Mouse (Mus musculus) layer of hippocampus, adult 2 months (tissue): Measurements from ENCODE around the gene Dusp7. TPM values are rescaled to one million over a fixed set of nuclear protein-coding genes. Genes with fewer than 3 reads are reported as not detected.

Experiments
- DNase-seq, 2 experiments: peaks; one replicate each; pipeline ENCODE4 v3.0.0; 2022; ENCODE audit warnings: low spot score in 2 of 2
- H3K27ac ChIP-seq: fragments of 200-600 bp; 2 replicates; pipeline ENCODE4 v1.8.1; 2022
- H3K4me3 ChIP-seq: fragments of 200-600 bp; 2 replicates; pipeline ENCODE4 v1.8.1; 2022; ENCODE audit warnings: mild to moderate bottlenecking
- CTCF ChIP-seq: fragments of 200-600 bp; conservative IDR thresholded peaks from 2 replicates; pipeline ENCODE4 v1.8.1; 2022; ENCODE audit warnings: antibody characterized with exemption, mild to moderate bottlenecking, moderate library complexity
- total RNA-seq, 2 experiments: library from RNA; stranded (reverse); gene quantifications; 2 replicates each; pipeline ENCODE4 v1.2.3; 2021

Gene Dusp7
- total RNA-seq, 2 experiments from 2014 or later, result 81.7 to 93.2 TPM

DNA sequence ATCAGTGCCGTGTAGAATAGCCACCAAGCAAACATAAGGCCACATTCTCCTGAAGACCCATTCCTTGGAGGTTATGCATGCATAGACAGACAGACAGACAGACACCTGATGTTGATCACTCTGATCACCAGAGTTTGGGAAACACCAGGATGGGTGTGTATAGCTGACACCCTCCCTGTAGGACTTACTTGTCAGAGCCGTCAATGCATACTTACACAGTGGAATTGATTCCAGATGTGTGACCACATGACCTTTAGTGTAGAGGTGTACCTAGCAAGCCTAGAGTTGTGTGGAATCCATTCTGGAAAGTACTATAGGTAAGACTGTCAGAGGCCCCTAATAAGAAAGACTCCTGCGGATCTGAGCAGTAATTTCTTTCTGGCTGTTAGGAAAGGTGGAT, 11.3 kb upstream of the Dusp7 start:
- no peak overlapping the region for H3K27ac ChIP-seq

DNA sequence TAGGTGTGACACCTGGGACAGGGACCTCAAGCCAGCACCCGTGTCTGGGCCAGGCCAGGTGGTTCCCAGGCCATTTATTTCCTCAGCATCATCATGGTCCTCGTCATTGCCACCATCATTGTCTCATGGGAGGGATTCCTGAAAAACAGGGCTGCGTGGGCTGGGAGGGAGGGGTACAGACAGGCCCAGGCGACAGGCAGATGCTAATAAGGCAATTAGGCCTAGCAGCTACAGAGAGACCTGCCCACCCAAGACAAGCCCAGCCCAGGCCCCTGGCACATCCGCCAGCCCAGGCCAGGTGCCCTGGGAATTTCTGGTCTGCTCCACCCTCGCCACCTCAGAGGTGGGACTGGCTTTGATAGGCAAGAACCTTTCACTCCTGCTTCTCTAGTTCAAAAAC, 9.1 kb upstream of the Dusp7 start:
- no peak for TF ChIP-seq CTCF
- no peak for DNase-seq
- Histone ChIP-seq H3K4me3 (no peak overlapping the region), H3K27ac (no peak overlapping the region)

More for the DNA sequence above, 11.3 kb upstream of the Dusp7 start:
- H3K4me3 ChIP-seq, result no peak overlapping the region
- DNase-seq, result no peak
- TF ChIP-seq CTCF, result no peak

DNA sequence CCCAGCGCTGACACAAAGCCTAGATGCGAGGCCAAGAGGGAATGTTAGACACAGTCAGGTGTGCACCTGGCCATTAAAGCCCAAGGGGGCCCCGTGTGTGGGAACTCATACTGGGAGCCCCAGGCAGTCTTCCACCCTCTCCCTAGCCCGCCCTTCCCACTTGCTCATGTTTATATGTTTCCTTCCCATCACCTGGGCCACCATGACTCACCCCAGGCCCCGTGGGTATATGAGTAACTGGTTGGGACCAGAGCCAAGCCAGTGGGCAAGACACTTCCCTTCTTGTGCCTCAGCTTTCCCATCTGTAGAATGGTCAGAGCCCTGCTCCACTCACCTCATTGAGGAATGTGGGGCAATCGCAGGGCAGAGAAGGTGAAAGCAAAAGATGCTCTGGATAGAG, 7.3 kb upstream of the Dusp7 start:
- H3K4me3 ChIP-seq, result no peak overlapping the region
- no peak for TF ChIP-seq CTCF
- DNase-seq, result no peak
- H3K27ac ChIP-seq, result no peak overlapping the region

DNA sequence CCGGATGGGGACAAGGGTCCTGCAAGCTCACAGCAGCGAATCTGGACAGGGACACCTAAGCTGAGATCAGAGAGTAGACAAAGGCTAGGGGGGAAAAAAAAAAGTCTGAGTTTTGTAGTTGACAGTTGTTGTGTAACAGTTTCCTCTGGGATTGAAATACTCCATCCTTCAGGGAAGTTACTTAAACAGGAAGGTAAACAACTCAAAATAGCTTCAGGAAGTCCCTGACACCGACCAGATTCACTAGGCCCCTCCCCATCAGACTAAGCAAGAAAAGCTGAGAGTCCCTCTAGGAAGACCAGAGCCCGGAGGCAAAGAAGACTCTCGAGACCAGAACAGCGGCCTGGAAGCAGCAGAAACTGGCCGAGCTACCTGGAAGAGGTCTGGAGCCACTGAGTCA, 3.1 kb upstream of the Dusp7 start:
- no peak for DNase-seq
- TF ChIP-seq CTCF, result no peak

DNA sequence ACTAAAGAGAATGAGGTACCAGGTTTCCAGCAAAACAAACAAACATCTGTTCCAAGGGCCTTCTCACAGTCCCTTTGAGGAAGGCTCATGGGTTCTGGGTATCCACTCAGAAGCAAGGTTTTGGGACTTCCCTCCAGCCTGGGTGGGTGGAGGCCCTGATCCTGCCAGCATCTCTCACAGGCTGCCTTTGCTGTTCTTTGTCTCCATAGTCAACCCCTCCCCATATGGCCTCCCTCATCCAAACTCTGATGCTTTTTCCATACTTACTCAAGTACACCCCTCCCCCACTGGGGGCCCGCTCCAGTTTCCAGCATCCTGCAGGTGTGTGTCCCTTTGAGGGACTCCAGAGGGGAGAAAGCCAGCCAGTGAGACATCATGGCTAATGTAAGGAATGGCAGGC, 2.2 kb upstream of the Dusp7 start:
- Histone ChIP-seq H3K4me3 (no peak overlapping the region), H3K27ac (no peak overlapping the region)
- no peak for DNase-seq
- no peak for TF ChIP-seq CTCF

More for the DNA sequence above, 3.1 kb upstream of the Dusp7 start:
- H3K27ac ChIP-seq, result no peak overlapping the region
- no peak overlapping the region for H3K4me3 ChIP-seq

DNA sequence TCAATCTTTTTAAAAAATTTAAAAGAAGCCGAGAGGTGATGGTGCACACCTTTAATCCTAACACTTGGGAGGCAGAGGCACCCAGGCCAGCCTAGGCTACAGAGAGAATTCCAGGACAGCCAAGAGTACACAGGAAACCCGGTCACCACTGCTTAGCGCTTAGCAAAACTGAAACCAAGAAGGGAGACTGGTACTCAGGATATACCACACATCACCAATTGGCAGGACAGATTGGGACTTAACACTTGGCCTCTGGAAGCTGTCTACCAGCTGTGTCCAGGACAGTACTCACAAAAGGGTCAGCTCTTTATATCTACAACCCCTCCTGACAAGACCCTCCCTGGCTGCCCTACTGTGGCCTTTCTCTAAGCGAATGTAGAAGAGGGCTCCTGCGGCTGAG, 1.4 kb upstream of the Dusp7 start:
- DNase-seq, result no peak
- peak overlapping the region; percentile 67 for H3K27ac ChIP-seq
- TF ChIP-seq CTCF, result no peak

DNA sequence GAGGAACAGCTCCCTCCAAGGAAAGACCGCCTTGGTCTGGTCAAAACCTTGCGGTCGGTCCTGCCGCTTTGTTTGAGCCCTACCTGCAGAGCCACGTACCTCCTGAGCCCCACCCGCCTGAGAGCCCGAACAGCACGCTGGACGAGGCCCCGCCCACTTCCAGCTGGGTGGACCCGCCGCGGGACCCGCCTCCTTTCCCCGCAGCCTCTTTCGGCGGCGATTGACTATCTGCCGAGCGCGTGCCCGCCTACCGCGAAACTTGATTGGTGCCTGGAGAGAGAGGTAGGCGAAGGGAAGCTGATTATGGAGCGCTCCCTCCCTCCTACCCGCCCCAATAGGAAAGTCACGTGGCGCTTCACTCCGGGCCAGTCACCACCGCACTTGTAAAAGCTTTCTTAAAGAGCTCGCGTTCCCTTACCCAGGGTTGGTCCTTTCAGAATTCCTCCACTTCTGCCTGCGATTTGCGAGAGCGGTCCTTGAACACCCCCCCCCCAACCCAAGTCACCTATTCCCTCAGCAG, 780 bp upstream of the Dusp7 start:
- no peak for TF ChIP-seq CTCF
- H3K4me3 ChIP-seq, result peak overlapping the region; percentile 87
- peak overlapping the region; percentile 95 for H3K27ac ChIP-seq
- DNase-seq, result peak; percentile 97 to 99

More for the DNA sequence above, 1.4 kb upstream of the Dusp7 start:
- peak overlapping the region; percentile 87 for H3K4me3 ChIP-seq

DNA sequence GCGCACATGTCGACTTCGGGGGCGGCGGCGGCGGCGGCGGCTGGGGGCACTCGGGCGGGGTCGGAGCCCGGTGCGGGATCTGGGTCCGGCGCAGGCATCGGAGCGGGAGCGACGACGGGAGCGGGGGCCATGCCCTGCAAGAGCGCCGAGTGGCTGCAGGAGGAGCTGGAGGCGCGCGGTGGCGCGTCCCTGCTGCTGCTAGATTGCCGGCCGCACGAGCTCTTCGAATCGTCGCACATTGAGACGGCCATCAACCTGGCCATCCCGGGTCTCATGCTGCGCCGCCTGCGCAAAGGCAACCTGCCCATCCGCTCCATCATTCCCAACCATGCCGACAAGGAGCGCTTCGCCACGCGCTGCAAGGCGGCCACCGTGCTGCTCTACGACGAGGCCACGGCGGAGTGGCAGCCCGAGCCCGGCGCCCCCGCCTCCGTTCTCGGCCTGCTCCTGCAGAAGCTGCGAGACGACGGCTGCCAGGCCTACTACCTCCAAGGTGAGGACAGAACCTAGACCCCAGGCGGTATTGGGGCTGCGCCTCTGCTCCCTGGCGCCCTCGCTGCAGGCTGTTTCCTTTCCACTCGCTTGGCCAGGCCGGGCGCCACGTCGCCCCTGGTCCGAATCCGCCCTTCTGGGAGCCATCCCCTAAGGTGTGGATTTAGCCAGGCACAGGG, 534 bp downstream of the Dusp7 start:
- peak in 1 of 2 experiments; percentile 42 for DNase-seq
- TF ChIP-seq CTCF, result peak; percentile 63

DNA sequence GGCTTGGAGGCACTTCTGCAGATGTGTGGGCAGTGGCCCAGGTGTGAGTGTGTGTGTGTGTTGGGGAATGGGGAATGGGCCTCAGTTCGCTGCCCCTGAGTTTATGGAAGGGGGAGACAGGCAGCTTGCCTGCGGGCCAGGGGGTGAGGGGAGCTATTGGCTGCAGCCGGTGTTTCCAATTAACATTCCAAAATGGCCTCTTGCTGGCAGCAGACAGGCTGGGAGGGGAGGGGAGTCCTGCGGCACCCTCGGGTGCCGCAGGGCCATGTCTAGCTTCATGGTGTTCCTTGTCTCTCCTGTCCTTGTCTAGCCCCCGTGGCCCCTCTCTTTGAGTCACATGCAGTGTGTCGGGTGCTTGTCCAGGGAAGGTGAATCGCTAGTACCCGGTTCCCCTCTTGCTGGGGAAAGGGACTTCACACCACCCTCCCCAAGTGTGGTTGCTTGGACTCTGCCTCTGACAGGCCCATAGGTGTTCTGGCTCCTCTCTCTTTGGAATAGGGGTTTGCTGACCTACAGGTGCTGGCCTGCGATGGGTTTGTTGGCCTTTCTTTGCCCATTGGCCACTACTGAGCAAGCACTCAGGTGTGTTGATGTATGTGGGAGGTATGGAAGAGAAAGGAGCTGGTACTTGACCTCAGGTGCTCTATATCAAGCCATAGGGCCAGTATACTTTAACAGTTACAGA, 1.5 kb downstream of the Dusp7 start:
- no peak for DNase-seq
- Histone ChIP-seq H3K27ac (peak overlapping the region; percentile 98), H3K4me3 (peak overlapping the region; percentile 92)
- no peak for TF ChIP-seq CTCF

More for the DNA sequence above, 534 bp downstream of the Dusp7 start:
- Histone ChIP-seq H3K27ac (peak overlapping the region; percentile 98), H3K4me3 (peak overlapping the region; percentile 92)

DNA sequence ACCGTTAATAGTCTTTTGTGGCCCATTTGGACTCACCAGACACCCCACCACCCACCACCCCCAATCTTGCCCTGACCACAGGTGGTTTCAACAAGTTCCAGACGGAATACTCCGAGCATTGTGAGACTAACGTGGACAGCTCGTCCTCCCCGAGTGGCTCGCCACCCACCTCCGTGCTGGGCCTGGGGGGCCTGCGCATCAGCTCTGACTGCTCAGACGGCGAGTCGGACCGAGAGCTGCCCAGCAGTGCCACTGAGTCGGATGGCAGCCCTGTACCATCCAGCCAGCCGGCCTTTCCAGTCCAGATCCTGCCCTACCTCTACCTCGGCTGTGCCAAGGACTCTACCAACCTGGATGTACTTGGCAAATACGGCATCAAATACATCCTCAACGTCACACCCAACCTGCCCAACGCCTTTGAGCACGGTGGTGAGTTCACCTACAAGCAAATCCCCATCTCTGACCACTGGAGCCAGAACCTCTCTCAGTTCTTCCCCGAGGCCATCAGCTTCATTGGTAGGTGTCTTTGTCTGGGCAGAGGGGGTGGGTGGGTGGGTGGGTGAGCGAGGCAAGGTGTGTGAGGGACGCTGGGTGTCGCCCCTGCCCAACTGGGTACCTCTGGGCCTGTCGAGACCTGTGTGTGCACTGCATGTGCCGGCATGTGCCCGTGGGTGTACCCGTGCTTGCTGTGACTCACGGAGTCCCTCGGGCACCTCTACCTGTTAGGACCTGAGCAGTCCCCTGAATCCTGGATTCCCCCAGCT, 2.4 kb downstream of the Dusp7 start:
- peak overlapping the region; percentile 98 for H3K27ac ChIP-seq
- no peak for TF ChIP-seq CTCF
- H3K4me3 ChIP-seq, result peak overlapping the region; percentile 92
- DNase-seq, result no peak

DNA sequence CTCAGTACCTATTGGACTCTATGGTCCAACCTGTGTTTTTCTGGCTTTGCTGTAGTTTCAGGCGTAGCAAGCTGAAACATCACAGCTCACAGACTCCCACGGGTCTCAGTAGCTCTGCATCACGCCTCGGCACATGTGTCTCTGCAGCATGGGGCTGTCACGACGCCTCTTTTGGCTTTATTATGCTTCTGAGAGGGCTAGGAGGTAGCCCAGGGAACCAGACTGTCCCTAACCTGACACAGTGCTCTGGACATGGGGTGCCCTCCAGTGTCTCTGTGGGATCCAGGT, 2.9 kb downstream of the Dusp7 start:
- H3K27ac ChIP-seq, result peak overlapping the region; percentile 98

DNA sequence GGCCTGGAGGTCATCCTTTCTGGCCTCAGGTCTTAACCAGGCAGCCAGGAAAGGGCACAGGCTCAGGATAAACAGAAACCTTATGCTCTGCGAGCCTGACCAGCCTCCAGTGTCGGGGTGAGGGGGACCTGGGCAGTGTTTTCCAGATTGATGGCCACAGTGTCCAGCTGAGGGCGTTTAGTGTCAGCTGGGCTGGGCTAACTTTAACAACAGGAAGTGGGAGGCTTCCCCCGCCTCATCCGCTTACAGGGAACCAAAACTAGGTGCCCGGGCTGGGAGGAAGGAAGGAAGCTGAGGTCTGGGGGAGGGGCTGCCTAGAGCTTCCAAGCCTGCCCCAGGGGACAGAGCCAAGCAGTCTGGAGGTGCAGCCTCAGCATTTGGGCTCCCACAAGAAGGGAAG, 3.3 kb downstream of the Dusp7 start:
- H3K27ac ChIP-seq, result peak overlapping the region; percentile 98
- DNase-seq, result peak; percentile 59 to 70
- H3K4me3 ChIP-seq, result peak overlapping the region; percentile 92
- TF ChIP-seq CTCF, result 0 out of 2 replicates have a peak, but pooled peaks have one; percentile 36

More for the DNA sequence above, 2.9 kb downstream of the Dusp7 start:
- peak overlapping the region; percentile 92 for H3K4me3 ChIP-seq
- no peak for TF ChIP-seq CTCF
- peak; percentile 56 to 58 for DNase-seq
